Mouse (Mus musculus) adrenal gland (tissue): ENCODE measurements around the gene Gmpr.
"Not testable (repeated sequence)": the region's sequence is repeated elsewhere in the genome, so short reads cannot be mapped to it uniquely, and the experiment has no call there.

Experiments used
- intact Hi-C: fragments of 180-260 bp; cut with DNase I; formaldehyde crosslinking; loops from one replicate; pipeline ENCODE4 v1.15.1; 2025
- long read RNA-seq, 2 experiments: library from polyadenylated mRNA; unstranded; transcript quantifications; one replicate each; pipeline ENCODE4 v2.0.0; 2020; ENCODE audit warnings: borderline replicate concordance in 1 of 2; ENCODE audit not compliant: insufficient replicate concordance in 1 of 2

Gmpr gene
- long read RNA-seq, experiment 1, transcript Gmpr-201 (9 exons, 1,580 nt) = major isoform, 20 of 44 reads
- long read RNA-seq, experiment 1, partial matches to known transcripts = 4 of 44 reads
- long read RNA-seq, experiment 1, other reads (novel, unspliced or antisense) = 20 of 44 reads
- long read RNA-seq, experiment 2, transcript Gmpr-201 (9 exons, 1,580 nt) = major isoform, 26 of 29 reads
- long read RNA-seq, experiment 2, partial matches to known transcripts = 0 of 29 reads
- long read RNA-seq, experiment 2, other reads (novel, unspliced or antisense) = 3 of 29 reads

- intact Hi-C loops = no loop called here
Measured at GRCm38 (mm10) chr13:45507274-45508229, at the start of gene Gmpr. Gmpr (plus strand) TSS chr13:45507444.

- intact Hi-C loops = no loop called here
Measured at GRCm38 (mm10) chr13:45457459-45457858, 49.8 kb upstream of the Gmpr start.

GRCm38 (mm10) chr13:45460177-45460576 lies 47.1 kb upstream of the Gmpr start:
- intact Hi-C loops = no loop called here

GRCm38 (mm10) chr13:45461370-45461958 lies 45.8 kb upstream of the Gmpr start:
- intact Hi-C loops = no loop called here

GRCm38 (mm10) chr13:45465616-45466015 lies 41.6 kb upstream of the Gmpr start:
- intact Hi-C loops = no loop called here

- intact Hi-C loops = no loop called here
Measured at GRCm38 (mm10) chr13:45466031-45466519, 41.2 kb upstream of the Gmpr start.

GRCm38 (mm10) chr13:45468751-45469150 lies 38.5 kb upstream of the Gmpr start:
- intact Hi-C loops = no loop called here

- intact Hi-C loops = loop anchor here (10.0 kb wide), 1 partner anchor 295 kb away; no protein-coding TSS in a partner anchor
Measured at GRCm38 (mm10) chr13:45469481-45470301, 37.6 kb upstream of the Gmpr start.

- intact Hi-C loops = loop anchor here (10.0 kb wide), 1 partner anchor 299 kb away; no protein-coding TSS in a partner anchor
Measured at GRCm38 (mm10) chr13:45473311-45473710, 33.9 kb upstream of the Gmpr start.

GRCm38 (mm10) chr13:45475297-45475696 lies 31.9 kb upstream of the Gmpr start:
- intact Hi-C loops = loop anchor here (5.0 to 10.0 kb wide), 2 partner anchors 33 to 300 kb away; no protein-coding TSS in a partner anchor

- intact Hi-C loops = loop anchor here (2.0 to 10.0 kb wide), 3 partner anchors 35 to 446 kb away; no protein-coding TSS in a partner anchor
Measured at GRCm38 (mm10) chr13:45477183-45477582, 30.1 kb upstream of the Gmpr start.

- intact Hi-C loops = loop anchor here (5.0 to 10.0 kb wide), 2 partner anchors 38 to 305 kb away; no protein-coding TSS in a partner anchor
Measured at GRCm38 (mm10) chr13:45479951-45480350, 27.3 kb upstream of the Gmpr start.

- intact Hi-C loops = no loop called here
Measured at GRCm38 (mm10) chr13:45483215-45483614, 24.0 kb upstream of the Gmpr start.

- intact Hi-C loops = not testable (repeated sequence)
Measured at GRCm38 (mm10) chr13:45483949-45484348, 23.3 kb upstream of the Gmpr start.

- intact Hi-C loops = no loop called here
Measured at GRCm38 (mm10) chr13:45485602-45486001, 21.6 kb upstream of the Gmpr start.

GRCm38 (mm10) chr13:45486598-45486997 lies 20.6 kb upstream of the Gmpr start:
- intact Hi-C loops = no loop called here

GRCm38 (mm10) chr13:45491991-45492732 lies 15.1 kb upstream of the Gmpr start:
- intact Hi-C loops = no loop called here

- intact Hi-C loops = no loop called here
Measured at GRCm38 (mm10) chr13:45493846-45494245, 13.4 kb upstream of the Gmpr start.

- intact Hi-C loops = no loop called here
Measured at GRCm38 (mm10) chr13:45498623-45499022, 8.6 kb upstream of the Gmpr start.

GRCm38 (mm10) chr13:45499391-45499790 lies 7.9 kb upstream of the Gmpr start:
- intact Hi-C loops = no loop called here
